Mouse (Mus musculus) kidney, postnatal 0 days (tissue): ENCODE results near the gene 1700092M07Rik. TPM values are rescaled to one million over a fixed set of nuclear protein-coding genes. Genes with fewer than 3 reads are reported as not detected.

ENCODE experiments used
- ATAC-seq: fragments of 200-750 bp; cut with Nextera tagmentation; replicated peaks from 2 replicates; pipeline ENCODE4 v1.8.0; 2017; ENCODE audit warnings: low read depth, moderate number of reproducible peaks, moderate TSS enrichment, moderate library complexity; ENCODE audit not compliant: low FRiP score
- DNase-seq: peaks from one replicate; pipeline ENCODE4 v3.0.0-alpha.2; 2016; ENCODE audit warnings: low spot score
- H3K27ac ChIP-seq: fragments of 300-500 bp; sonication (generic); 2 replicates; pipeline ENCODE4 v1.5.1; 2014; ENCODE audit warnings: mild to moderate bottlenecking
- H3K27me3 ChIP-seq: fragments of 300-500 bp; sonication (generic); 2 replicates; pipeline ENCODE4 v1.6.1; 2014; ENCODE audit warnings: low read length, mixed read lengths; ENCODE audit not compliant: insufficient read depth
- H3K36me3 ChIP-seq: fragments of 300-500 bp; sonication (generic); 2 replicates; pipeline ENCODE4 v1.6.1; 2014; ENCODE audit warnings: low read length, mixed read lengths; ENCODE audit not compliant: insufficient read depth
- H3K4me1 ChIP-seq: fragments of 300-500 bp; sonication (generic); replicated peaks from 2 replicates; pipeline ENCODE4 v1.6.1; 2014; ENCODE audit warnings: antibody characterized with exemption, low read length, mixed read lengths; ENCODE audit not compliant: insufficient read depth
- H3K4me2 ChIP-seq: fragments of 300-500 bp; sonication (generic); 2 replicates; pipeline ENCODE4 v1.6.1; 2014; ENCODE audit warnings: mild to moderate bottlenecking, low read length, moderate library complexity, mixed read lengths
- H3K4me3 ChIP-seq: fragments of 300-500 bp; sonication (generic); replicated peaks from 2 replicates; pipeline ENCODE4 v1.5.1; 2014; ENCODE audit warnings: low read depth, low read length
- H3K9ac ChIP-seq: fragments of 300-500 bp; sonication (generic); 2 replicates; pipeline ENCODE4 v1.6.1; 2014; ENCODE audit warnings: low read depth, low read length
- H3K9me3 ChIP-seq: fragments of 300-500 bp; sonication (generic); replicated peaks from 2 replicates; pipeline ENCODE4 v1.6.1; 2016; ENCODE audit warnings: low read length, inconsistent platforms, mixed read lengths
- CTCF ChIP-seq: IDR thresholded peaks from 2 replicates; pipeline ENCODE4 v1.5.1; 2016; ENCODE audit warnings: antibody characterized with exemption, low read depth, mild to moderate bottlenecking, moderate library complexity
- WGBS: fragments of 180-500 bp; shearing (Covaris S2); extraction: QIAGEN DNeasy Blood & Tissue Kit; methylation state at CpG from one replicate; pipeline ENCODE4 v1.1.7; 2014; 5-methylcytosine and 5-hydroxymethylcytosine counted together
- polyA plus RNA-seq: library from polyadenylated mRNA; unstranded; fragments of >200 nt; fragmentation: Nextera tagmentation; extraction: Ambion mirVana; gene quantifications from 2 replicates; pipeline ENCODE4 v1.2.1, GENCODE M21; 2015

1700092M07Rik gene
- polyA plus RNA-seq, 1 experiment from 2014 or later, result 0.75 TPM

- no peak overlapping the region for H3K4me2 ChIP-seq
- no peak for TF ChIP-seq CTCF
- ATAC-seq, result no peak
- no peak overlapping the region for H3K9ac ChIP-seq
- DNase-seq, result no peak
- H3K36me3 ChIP-seq, result peaks cover 12% of the 10 kb centered on the region
- 71% methylated on average over 1 of the region's 1 CpGs for WGBS
- no peak overlapping the region for H3K4me3 ChIP-seq
- peaks cover 12% of the 10 kb centered on the region; the same call in 1 of the 2 replicates for H3K4me1 ChIP-seq
- no peak overlapping the region for H3K27ac ChIP-seq
- H3K9me3 ChIP-seq, result no peaks in the 10 kb centered on the region
- no peaks in the 10 kb centered on the region for H3K27me3 ChIP-seq
Observed at GRCm38 (mm10) chr19:8721378-8721777, 19.1 kb upstream of the 1700092M07Rik start.

DNA sequence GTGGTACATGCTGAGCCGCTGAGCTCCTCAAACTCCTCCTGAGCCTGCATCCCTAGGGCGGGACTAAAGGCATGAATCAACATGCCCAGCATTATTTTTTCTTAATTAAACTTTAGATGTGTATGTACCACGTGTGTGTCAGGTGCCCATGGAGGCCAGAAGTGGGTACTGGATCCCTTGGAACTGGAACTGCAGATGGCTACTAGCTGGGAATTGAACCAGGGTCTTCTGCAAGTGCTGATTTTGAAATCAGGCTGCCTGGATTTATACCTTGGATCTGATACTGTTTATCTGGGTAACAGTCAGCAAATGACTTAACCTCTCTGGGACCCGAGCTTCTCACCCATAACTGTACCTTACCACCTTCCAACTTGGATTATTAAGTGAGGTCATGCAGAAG, 18.5 kb upstream of the 1700092M07Rik start:
- Histone ChIP-seq H3K9me3 (no peaks in the 10 kb centered on the region), H3K4me3 (peak overlapping the region; percentile 55; the same call in 1 of the 2 replicates), H3K27me3 (no peaks in the 10 kb centered on the region), H3K27ac (no peak overlapping the region; the same call in 1 of the 2 replicates), H3K36me3 (peaks cover 18% of the 10 kb centered on the region), H3K4me2 (peak overlapping the region; percentile 62), H3K9ac (peak overlapping the region; percentile 56; the same call in 1 of the 2 replicates), H3K4me1 (peaks cover 12% of the 10 kb centered on the region; the same call in 1 of the 2 replicates)
- 42% methylated on average over 4 of the region's 4 CpGs for WGBS
- ATAC-seq (no peak), DNase-seq (no peak)
- TF ChIP-seq CTCF, result no peak

DNA sequence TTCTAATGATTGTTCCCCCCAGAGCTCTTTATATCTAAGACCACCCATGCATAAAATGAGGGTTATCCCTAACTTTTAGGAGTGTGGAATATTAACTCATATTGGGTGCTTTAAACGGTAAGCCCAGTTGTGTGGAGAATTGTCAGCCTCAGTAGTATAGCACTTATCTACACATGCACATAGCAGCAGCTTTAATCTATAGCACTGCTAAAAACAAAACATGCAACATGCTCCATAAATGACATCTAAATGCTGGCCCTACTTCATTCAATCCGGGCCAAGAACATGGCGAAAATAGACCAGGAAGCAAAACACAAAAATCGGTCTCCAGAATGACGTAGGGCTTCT, 18.0 kb upstream of the 1700092M07Rik start:
- TF ChIP-seq CTCF, result no peak
- DNase-seq, result no peak
- 0 out of 2 replicates have a peak, but pooled peaks have one; percentile 0 for ATAC-seq

GRCm38 (mm10) chr19:8722907-8723573, 17.5 kb upstream of the 1700092M07Rik start, which contains the start of gene Slc3a2:
Gene Slc3a2 (minus strand): TSS chr19:8723369.
- under 1% methylated on average over 50 of the region's 50 CpGs for WGBS
- H3K27ac ChIP-seq, result peak within 1 kb of the TSS; percentile 88
- peak; percentile 98 for ATAC-seq
- peak within 1 kb of the TSS; percentile 55 for H3K4me3 ChIP-seq
- peaks cover 19% of the 10 kb centered on the region for H3K36me3 ChIP-seq
- no peak for TF ChIP-seq CTCF
- peaks cover 12% of the 10 kb centered on the region; the same call in 1 of the 2 replicates for H3K4me1 ChIP-seq
- H3K27me3 ChIP-seq, result no peaks in the 10 kb centered on the region
- H3K9ac ChIP-seq, result peak within 1 kb of the TSS; percentile 73
- peak; percentile 99 for DNase-seq
- H3K4me2 ChIP-seq, result peak within 1 kb of the TSS; percentile 62
- H3K9me3 ChIP-seq, result no peaks in the 10 kb centered on the region

More for the DNA sequence above, 18.0 kb upstream of the 1700092M07Rik start:
- no peaks in the 10 kb centered on the region for H3K27me3 ChIP-seq
- peak overlapping the region; percentile 62 for H3K4me2 ChIP-seq
- no peaks in the 10 kb centered on the region for H3K9me3 ChIP-seq
- peak overlapping the region; percentile 55 for H3K4me3 ChIP-seq
- H3K4me1 ChIP-seq, result peaks cover 12% of the 10 kb centered on the region; the same call in 1 of the 2 replicates
- peak overlapping the region; percentile 56 for H3K9ac ChIP-seq
- peaks cover 19% of the 10 kb centered on the region for H3K36me3 ChIP-seq
- H3K27ac ChIP-seq, result peak overlapping the region; percentile 88
- 1% methylated on average over 5 of the region's 5 CpGs for WGBS

DNA sequence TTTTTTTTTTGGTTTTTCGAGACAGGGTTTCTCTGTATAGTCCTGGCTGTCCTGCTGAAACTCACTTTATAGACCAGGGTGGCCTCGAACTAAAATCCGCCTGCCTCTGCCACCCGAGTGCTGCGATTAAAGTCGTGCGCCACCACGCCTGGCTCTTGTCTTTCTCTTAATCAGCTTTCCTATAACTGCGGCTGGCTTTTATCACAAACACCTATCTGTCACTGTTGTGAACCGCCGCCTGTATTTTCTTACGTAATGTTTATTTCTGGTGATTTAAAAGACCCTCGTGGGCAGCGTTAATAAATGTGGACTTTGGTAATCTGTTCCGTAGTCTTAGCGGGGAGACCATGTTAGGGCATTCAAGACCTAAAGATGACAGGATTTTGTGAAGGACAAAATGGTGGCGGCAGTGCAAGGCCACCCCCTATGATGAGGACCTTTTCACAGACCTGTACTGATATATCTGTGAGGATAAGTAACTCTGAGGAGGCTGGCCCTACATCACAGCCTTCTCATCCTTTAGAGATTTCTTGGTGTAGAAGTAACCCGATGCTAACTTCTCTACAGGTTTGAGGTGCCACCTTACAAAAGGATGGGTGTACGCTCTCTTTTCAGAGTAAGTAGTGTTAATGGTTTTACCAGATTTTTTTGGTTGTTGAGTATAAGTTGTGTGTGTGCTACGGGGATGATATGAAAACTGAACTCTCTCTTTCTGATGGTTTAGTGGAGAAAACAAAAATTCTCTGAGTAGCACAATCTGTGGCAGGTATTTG, 16.8 kb upstream of the 1700092M07Rik start:
- Histone ChIP-seq H3K4me1 (peaks cover 12% of the 10 kb centered on the region; the same call in 1 of the 2 replicates), H3K27me3 (no peaks in the 10 kb centered on the region), H3K4me2 (peak overlapping the region; percentile 59), H3K36me3 (peaks cover 19% of the 10 kb centered on the region), H3K9me3 (no peaks in the 10 kb centered on the region), H3K27ac (peak overlapping the region; percentile 64), H3K4me3 (peak overlapping the region; percentile 55), H3K9ac (peak overlapping the region; percentile 73)
- DNase-seq (peak; percentile 61), ATAC-seq (no peak)
- TF ChIP-seq CTCF, result no peak
- WGBS, result under 1% methylated on average over 19 of the region's 20 CpGs

- Histone ChIP-seq H3K4me1 (peaks cover 12% of the 10 kb centered on the region; the same call in 1 of the 2 replicates), H3K9me3 (no peaks in the 10 kb centered on the region), H3K27me3 (no peaks in the 10 kb centered on the region), H3K27ac (no peak overlapping the region; the same call in 1 of the 2 replicates), H3K36me3 (peaks cover 19% of the 10 kb centered on the region), H3K9ac (peak overlapping the region; percentile 73), H3K4me2 (peak overlapping the region; percentile 59), H3K4me3 (peak overlapping the region; percentile 55)
- no peak for TF ChIP-seq CTCF
- 2% methylated on average over 2 of the region's 2 CpGs for WGBS
- ATAC-seq, result no peak
- no peak for DNase-seq
Observed at GRCm38 (mm10) chr19:8724392-8724791, 16.1 kb upstream of the 1700092M07Rik start.
